Mouse (Mus musculus) brown adipose tissue, adult 24 weeks (tissue): ENCODE results near the gene Cpsf3. TPM values are rescaled to one million over a fixed set of nuclear protein-coding genes. Genes with fewer than 3 reads are reported as not detected.
A peak's percentile ranks its signal among the peaks of the same experiment; 100 is the strongest.

Experiments used
- H3K27ac ChIP-seq: fragments of 200-500 bp; replicated peaks from 2 replicates; pipeline ENCODE4 v1.5.1; 2012; ENCODE audit warnings: low read depth, mild to moderate bottlenecking, low read length
- H3K4me1 ChIP-seq: fragments of 200-500 bp; 2 replicates; pipeline ENCODE4 v1.6.1; 2012; ENCODE audit warnings: low read length, mixed read lengths; ENCODE audit not compliant: control insufficient read depth, insufficient read depth, insufficient read length
- H3K4me3 ChIP-seq: fragments of 200-500 bp; 2 replicates; pipeline ENCODE4 v1.5.1; 2012; ENCODE audit warnings: low read depth, mild to moderate bottlenecking, low read length, moderate library complexity; ENCODE audit not compliant: insufficient read depth
- polyA plus RNA-seq: library from polyadenylated mRNA; stranded (reverse); fragments of >200 nt; gene quantifications from 2 replicates; pipeline ENCODE4 v1.2.4, GENCODE M21; 2012; ENCODE audit not compliant: missing spikeins, insufficient read depth, insufficient read length

Gene Cpsf3
- polyA plus RNA-seq, result 28.3 and 50.8 TPM in 2 replicates

GRCm38 (mm10) chr12:21284761-21285441, at the start of gene Cpsf3:
Gene Cpsf3 (plus strand): TSS chr12:21285391.
- Histone ChIP-seq H3K4me3 (peak within 1 kb of the TSS; percentile 99), H3K27ac (peak within 1 kb of the TSS; percentile 91), H3K4me1 (0 out of 2 replicates have a peak, but pooled peaks cover 8% of the 10 kb centered on the region)

GRCm38 (mm10) chr12:21241965-21242364, 43.2 kb upstream of the Cpsf3 start:
- no peak overlapping the region for H3K27ac ChIP-seq
- no peak overlapping the region for H3K4me3 ChIP-seq
- no peaks in the 10 kb centered on the region for H3K4me1 ChIP-seq

GRCm38 (mm10) chr12:21244375-21244960, 40.7 kb upstream of the Cpsf3 start:
- no peak overlapping the region for H3K27ac ChIP-seq
- no peak overlapping the region for H3K4me3 ChIP-seq
- no peaks in the 10 kb centered on the region for H3K4me1 ChIP-seq

- Histone ChIP-seq H3K27ac (no peak overlapping the region), H3K4me3 (no peak overlapping the region)
Measured at GRCm38 (mm10) chr12:21247711-21248392, 37.3 kb upstream of the Cpsf3 start.

GRCm38 (mm10) chr12:21260494-21261256, 24.5 kb upstream of the Cpsf3 start:
- H3K4me1 ChIP-seq, result peaks cover 19% of the 10 kb centered on the region
- no peak overlapping the region for H3K4me3 ChIP-seq
- no peak overlapping the region for H3K27ac ChIP-seq

More at GRCm38 (mm10) chr12:21247711-21248392, 37.3 kb upstream of the Cpsf3 start:
- H3K4me1 ChIP-seq, result no peaks in the 10 kb centered on the region

GRCm38 (mm10) chr12:21261521-21261920, 23.7 kb upstream of the Cpsf3 start:
- Histone ChIP-seq H3K4me3 (no peak overlapping the region), H3K4me1 (peaks cover 19% of the 10 kb centered on the region), H3K27ac (no peak overlapping the region)

- H3K27ac ChIP-seq, result peak overlapping the region; percentile 82
- no peak overlapping the region for H3K4me3 ChIP-seq
- peaks cover 19% of the 10 kb centered on the region for H3K4me1 ChIP-seq
Measured at GRCm38 (mm10) chr12:21263256-21263655, 21.9 kb upstream of the Cpsf3 start.

- H3K4me1 ChIP-seq, result peaks cover 19% of the 10 kb centered on the region
- peak overlapping the region; percentile 98 for H3K27ac ChIP-seq
- H3K4me3 ChIP-seq, result no peak overlapping the region
Measured at GRCm38 (mm10) chr12:21264241-21264640, 20.9 kb upstream of the Cpsf3 start.

GRCm38 (mm10) chr12:21264970-21265369, 20.2 kb upstream of the Cpsf3 start:
- H3K4me3 ChIP-seq, result no peak overlapping the region
- peak overlapping the region; percentile 98 for H3K27ac ChIP-seq
- H3K4me1 ChIP-seq, result peaks cover 19% of the 10 kb centered on the region

GRCm38 (mm10) chr12:21265501-21265900, 19.7 kb upstream of the Cpsf3 start:
- peak overlapping the region; percentile 21; the same call in 1 of the 2 replicates for H3K27ac ChIP-seq
- no peak overlapping the region for H3K4me3 ChIP-seq
- H3K4me1 ChIP-seq, result peaks cover 19% of the 10 kb centered on the region

GRCm38 (mm10) chr12:21265946-21266783, 19.0 kb upstream of the Cpsf3 start:
- Histone ChIP-seq H3K27ac (no peak overlapping the region), H3K4me1 (peaks cover 19% of the 10 kb centered on the region), H3K4me3 (no peak overlapping the region)

GRCm38 (mm10) chr12:21266784-21267098, 18.4 kb upstream of the Cpsf3 start:
- H3K4me3 ChIP-seq, result no peak overlapping the region
- H3K27ac ChIP-seq, result no peak overlapping the region
- H3K4me1 ChIP-seq, result peaks cover 19% of the 10 kb centered on the region

- H3K4me3 ChIP-seq, result no peak overlapping the region
- H3K27ac ChIP-seq, result no peak overlapping the region
- H3K4me1 ChIP-seq, result peaks cover 17% of the 10 kb centered on the region
Measured at GRCm38 (mm10) chr12:21268083-21268616, 17.0 kb upstream of the Cpsf3 start.

- no peak overlapping the region for H3K4me3 ChIP-seq
- no peaks in the 10 kb centered on the region; the same call in 1 of the 2 replicates for H3K4me1 ChIP-seq
- H3K27ac ChIP-seq, result no peak overlapping the region
Measured at GRCm38 (mm10) chr12:21274446-21274845, 10.7 kb upstream of the Cpsf3 start.
